Mouse (Mus musculus): ENCODE measurements around the gene Rxfp4.

DNA sequence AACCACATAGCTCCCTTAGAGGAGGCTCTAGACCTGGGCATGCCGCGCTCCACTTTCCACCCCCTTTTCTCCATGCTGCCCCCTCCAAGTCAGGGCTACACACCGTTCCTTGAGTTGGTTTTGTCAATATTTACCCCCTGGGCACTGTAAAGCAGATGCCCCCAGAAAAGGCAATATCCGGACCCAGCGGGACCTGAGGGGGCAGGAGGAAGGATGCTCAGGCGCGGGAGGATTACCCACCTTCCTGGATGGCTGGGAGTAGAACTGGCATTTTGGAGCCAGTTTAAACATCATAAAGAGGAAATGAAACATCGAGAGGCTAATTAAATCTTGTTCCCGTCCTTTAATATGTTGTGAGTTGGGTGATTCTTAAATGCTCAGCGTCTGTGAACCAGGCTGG lies 3.8 kb downstream of the Rxfp4 start:
- no peak for TF ChIP-seq CTCF (conservative IDR thresholded peaks at IDR 0.05; ENCODE audit: insufficient read depth, insufficient read length, low read depth, low read length)
- no peak for TF ChIP-seq POLR2A (IDR thresholded peaks at IDR 0.05; ENCODE audit: low read depth, low read length)

Measured in kidney, adult 2 months (tissue).